Mouse (Mus musculus) stomach, postnatal 0 days (tissue): ENCODE measurements around the gene Slc5a6.

Experiments
- CTCF ChIP-seq: IDR thresholded peaks from 2 replicates; pipeline ENCODE4 v1.5.1; 2016; ENCODE audit warnings: antibody characterized with exemption, low read depth, mild to moderate bottlenecking, moderate library complexity
- EP300 ChIP-seq: optimal IDR thresholded peaks from 2 replicates; pipeline ENCODE3; 2016; ENCODE audit warnings: antibody characterized with exemption

- peak; percentile 60 for TF ChIP-seq CTCF
- TF ChIP-seq EP300, result no peak
Measured at GRCm38 (mm10) chr5:31054261-31055215, 5.8 kb upstream of the Slc5a6 start, which contains the start of gene Cad.
